Mouse (Mus musculus) erythroblast, adult 5-6 weeks (primary cell): Measurements from ENCODE around the gene Megf11. TPM values are rescaled to one million over a fixed set of nuclear protein-coding genes. Genes with fewer than 3 reads are reported as not detected.

Experiments
- ATAC-seq: replicated peaks from 2 replicates; pipeline ENCODE4 v1.8.0; 2016; ENCODE audit warnings: moderate number of reproducible peaks, mild to moderate bottlenecking, moderate TSS enrichment, inconsistent platforms; ENCODE audit not compliant: poor library complexity, low FRiP score, severe bottlenecking
- total RNA-seq, 2 experiments: library from RNA; stranded (forward) in 1 of 2; stranded (reverse) in 1 of 2; fragments of 150-400 nt in 1 of 2; fragments of 200-764, 138-1000 nt in 1 of 2; gene quantifications; 2 replicates each; pipeline versions ENCODE4 v1.2.3 to v1.2.4; 2015 to 2017; ENCODE audit warnings: low replicate concordance in 2 of 2

The Megf11 gene
- total RNA-seq, 2 experiments from 2014 or later = not detected

- no peak for ATAC-seq
Observed at GRCm38 (mm10) chr9:64551307-64551706, 165.9 kb downstream of the Megf11 start.

DNA sequence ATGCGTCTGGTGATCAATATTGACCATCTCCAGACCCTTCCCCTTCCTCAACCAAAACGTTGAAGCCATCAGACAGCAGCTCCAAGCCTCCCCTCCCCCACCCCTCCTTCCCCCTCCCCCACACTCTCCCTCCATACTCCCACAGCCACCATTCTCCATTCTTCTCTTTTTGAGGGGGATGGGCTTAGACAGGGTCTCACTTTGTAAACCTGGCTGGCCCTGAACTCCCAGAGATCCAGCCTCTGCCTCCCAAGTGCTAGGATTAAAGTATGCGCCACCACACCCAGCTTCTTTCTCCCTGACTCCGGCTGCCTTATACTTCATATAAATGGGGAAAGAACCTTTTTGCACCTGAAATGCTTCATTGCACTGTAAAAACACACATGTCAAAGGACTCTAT, 166.6 kb downstream of the Megf11 start:
- ATAC-seq = no peak

- no peak for ATAC-seq
Observed at GRCm38 (mm10) chr9:64553441-64553840, 168.0 kb downstream of the Megf11 start.

- ATAC-seq = no peak
Observed at GRCm38 (mm10) chr9:64555620-64556019, 170.2 kb downstream of the Megf11 start.

- no peak for ATAC-seq
Observed at GRCm38 (mm10) chr9:64557110-64557745, 171.8 kb downstream of the Megf11 start.

DNA sequence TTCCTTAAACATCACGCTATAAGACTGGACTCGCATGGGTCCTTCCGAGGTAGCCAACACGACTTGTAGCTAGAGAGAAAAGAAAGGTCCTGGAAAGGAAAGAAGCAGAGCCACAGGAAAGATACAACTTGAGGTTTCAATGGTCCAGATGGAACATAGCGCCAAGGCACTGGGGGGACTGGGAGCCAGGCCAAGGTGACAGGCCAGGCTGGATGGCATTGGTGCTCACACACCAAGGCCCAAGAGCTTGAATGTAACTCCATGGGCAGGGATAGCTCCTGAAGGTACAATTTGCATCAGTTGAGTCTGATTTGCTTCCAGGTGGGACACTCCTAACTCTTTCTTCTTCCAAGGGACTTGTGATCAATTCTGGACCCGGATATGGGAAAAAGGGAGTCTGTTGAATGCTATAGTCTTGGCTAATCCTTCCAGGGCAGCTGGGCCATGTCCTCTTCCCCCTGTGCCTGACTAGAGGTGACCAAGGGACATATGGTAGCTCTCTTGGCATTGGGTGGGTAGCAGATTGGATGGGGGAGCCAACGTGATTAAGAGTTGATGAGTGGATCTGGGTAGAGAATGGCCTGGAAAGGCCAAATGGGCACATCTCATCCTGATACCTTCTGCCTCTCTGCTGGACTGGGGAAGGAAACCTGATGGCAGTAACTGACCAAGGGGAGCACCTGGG, 172.6 kb downstream of the Megf11 start:
- no peak for ATAC-seq

DNA sequence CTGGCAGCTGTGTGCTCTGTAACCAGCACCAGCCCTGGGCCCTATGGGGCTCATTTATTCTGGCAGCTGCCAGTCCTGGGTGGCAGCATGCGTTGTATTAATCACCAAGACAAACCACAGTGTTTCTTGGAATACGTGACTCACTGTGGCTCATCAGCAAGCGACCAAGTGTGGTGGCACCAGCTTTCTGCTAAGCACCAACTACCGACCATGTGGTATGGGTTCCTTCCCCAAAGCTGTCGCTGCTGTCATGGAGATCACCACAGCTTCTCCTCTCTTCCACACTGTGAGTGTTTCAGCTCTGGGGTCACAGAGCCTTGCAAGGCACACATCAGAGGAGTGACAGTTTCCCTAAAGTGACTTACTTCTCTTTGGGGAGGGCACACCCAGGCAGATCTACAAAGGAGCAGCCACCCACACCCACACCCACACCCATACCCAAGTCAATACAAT, 178.9 kb downstream of the Megf11 start:
- peak; percentile 51 for ATAC-seq

- ATAC-seq = peak; percentile 81
Observed at GRCm38 (mm10) chr9:64565915-64566314, 180.5 kb downstream of the Megf11 start.

DNA sequence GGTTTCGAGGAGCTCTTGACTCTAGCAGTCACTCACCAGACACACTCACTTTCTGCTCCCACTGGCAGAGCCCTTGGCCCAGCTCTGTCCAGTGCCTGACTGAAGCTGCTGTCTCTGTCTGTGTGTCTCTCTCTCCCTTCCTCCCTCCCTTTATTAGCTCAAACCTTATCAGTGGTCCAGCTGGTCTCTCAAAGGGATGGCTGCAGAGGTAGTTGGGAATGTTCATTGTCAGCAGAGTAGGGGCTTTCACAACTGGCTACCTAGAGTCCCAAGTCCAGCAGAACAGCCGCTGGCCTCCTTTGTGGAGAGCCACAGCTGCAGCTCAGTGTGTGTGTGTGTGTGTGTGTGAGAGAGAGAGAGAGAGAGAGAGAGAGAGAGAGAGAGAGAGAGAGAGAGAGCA, 180.9 kb downstream of the Megf11 start:
- peak; percentile 58 for ATAC-seq

DNA sequence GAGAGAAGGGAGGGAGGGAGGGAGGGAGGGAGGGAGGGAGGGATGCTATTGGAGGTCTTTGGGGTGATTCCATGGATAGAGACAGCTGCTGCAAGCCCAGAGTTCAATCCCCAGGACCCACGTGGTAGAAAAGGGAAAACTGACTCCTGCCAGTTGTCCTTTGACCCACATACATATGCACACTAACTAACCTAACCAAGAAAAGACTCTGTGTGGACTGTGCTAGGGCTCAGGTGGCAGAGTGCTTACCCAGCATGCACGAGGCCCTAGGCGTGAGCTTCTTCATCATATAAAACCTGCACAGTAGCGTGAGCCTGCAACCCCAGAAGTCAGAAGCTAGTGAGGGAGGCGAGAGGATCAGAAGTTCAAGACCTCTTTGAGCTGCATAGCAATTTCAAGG, 182.1 kb downstream of the Megf11 start:
- ATAC-seq = no peak

DNA sequence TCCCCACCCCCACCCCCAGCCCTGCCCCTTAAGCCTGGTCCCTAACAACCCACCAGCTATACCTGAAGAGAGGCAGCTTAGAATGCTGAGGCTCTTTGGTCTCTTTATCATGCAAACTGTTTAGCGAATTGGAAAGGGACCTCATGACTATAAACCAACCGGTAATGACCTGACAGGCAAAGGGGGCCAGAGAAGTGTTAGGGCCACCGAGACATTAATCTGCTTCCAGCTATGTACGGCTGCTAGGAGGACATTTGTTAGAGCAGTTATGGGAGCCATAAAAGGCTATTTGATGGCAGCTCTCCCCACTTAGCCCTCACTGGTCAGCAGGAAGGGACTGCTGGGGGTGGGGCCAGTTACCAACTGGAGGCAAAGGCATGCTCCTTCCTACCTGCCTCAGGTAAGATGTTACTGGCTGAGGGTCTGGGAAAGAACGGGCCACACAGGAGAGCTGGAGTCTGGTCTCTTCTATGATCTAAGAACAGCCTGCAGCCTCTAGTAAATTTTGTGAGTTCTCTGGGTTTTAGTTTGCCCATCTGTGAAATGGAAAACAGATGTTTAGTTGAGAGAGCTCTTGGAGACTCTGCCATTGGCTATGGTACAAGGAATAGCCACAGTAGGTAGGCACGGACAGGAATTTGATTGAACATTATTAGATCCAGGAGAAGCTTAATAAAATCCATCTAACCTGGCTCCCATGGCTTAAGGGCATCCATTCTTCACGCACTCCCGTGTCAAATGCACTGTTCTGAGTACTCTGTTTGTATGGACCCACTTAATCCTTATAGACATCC, 183.2 kb downstream of the Megf11 start:
- ATAC-seq = no peak

- ATAC-seq = no peak
Observed at GRCm38 (mm10) chr9:64570448-64570847, 185.0 kb downstream of the Megf11 start.

DNA sequence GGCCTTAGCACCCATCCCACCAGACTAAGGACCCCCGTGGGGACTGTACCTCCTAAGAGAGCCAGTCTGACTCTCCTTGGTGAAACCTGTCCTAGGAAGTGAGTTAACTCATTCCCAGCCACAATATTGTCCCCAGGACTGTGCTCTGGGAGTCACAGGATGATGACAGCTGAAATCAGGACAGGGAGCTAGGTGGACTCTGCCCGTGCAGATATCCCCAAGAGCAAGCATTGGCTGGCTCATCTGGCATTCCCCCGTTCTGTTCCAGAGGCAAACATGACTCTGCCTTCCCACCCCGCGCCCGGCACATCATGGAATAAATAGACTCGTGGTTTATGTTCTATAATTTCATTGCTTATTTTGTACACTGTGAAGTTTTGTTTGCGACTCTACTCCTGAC, 185.7 kb downstream of the Megf11 start:
- no peak for ATAC-seq

DNA sequence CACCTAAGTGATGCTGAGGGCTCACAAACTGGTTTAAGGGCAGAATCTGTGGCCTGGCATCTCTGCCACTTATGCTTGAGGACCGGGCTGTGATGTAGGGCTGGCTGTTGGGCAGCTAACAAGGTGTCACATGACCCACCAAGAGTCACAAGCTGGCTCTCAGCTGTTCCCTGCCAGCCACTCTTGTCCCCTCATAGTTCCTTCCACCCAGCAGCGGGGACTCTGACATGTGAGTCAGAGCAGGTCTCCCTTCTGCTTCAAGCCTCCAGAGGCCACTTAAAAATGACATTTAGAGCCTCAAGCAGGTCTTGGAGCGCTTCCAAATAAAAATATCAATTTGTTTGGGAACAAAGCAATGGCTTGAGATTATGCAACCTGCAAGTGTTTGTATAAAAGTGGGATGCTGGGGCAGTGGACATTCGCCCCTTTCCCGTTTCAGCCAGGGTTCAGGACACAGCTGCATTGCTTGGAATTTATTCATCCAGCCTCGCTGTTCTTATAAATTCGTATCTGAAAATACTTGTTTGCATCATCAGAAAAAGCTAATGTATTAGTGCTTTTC, 187.3 kb downstream of the Megf11 start:
- ATAC-seq = no peak

DNA sequence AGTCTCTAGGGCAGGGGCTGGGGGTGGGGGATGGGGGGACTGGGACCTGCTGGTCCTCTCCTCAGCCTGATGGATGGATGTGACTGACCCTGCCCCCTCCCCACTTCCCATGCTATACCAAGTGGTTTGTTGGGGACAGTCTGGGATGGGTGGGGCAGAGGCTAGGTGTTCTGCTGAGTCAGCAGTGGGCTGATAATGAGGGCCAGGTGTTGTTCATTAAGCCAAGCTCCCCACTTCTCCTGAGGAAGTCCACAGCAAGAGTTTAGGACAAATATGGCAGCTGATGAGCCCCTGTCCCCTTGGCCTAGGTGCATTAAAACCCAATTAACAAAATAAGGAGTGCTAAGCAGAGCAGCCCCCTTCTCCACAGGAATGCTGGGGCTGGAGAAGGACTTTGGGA, 190.2 kb downstream of the Megf11 start:
- ATAC-seq = no peak

- ATAC-seq = no peak
Observed at GRCm38 (mm10) chr9:64576143-64576878, 190.9 kb downstream of the Megf11 start.

DNA sequence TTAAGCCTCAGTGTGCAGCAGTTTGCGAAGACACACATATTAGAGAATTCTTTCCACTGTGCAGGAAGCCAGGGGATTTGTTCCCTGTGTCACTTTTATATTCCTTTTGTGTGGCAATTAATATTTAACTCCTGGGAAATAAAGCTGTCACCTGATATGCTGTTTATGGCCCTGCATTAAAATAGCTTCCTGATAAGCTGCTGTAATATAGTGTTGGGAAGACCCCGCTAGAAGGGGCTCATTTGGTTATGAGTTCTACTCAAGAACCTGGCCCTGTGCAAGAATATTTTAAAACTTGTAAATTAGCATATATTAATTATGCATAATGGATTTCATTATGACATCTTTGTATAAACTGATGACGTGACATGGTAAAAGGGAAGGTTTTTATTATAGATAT, 191.7 kb downstream of the Megf11 start:
- ATAC-seq = no peak

DNA sequence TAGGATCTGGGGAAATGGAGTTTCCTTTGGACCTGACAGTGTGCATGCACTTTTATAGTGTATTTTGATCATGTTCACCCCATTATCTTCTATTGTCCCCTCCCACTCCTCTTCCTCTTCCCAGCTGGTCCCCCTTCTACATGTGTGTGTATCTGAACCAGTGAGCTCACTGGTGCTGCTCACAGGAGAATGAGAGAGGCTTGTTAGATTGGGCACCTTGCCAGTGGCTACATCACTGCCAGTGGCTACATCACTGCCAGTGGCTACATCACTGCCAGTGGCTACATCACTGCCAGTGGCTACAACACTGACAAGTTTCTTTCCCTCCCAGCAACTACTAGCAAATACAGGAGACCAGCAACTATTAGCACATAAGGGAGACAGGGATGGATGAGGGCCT, 192.6 kb downstream of the Megf11 start:
- ATAC-seq = 0 out of 2 replicates have a peak, but pooled peaks have one; percentile 31

DNA sequence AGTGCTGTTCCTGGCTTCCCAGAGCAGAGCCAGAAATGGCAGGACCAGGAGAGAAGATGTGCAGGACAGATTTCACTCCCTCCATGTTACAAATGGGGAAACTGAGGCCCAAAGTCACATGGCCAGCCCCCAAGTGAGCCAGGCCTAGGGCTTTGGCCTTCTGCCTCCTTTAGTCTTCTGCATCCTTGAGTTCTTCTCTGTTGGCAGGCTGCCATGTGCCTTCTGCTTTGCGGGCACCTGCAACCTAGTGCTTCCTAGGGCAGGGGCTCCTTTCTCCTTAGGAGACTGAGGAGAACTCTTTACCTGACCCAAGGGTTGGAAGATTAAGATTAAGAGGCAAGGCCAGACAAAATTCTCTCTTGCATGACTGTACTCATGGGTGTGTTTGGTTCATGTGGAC, 193.9 kb downstream of the Megf11 start:
- no peak for ATAC-seq

GRCm38 (mm10) chr9:64586292-64586691, 200.9 kb downstream of the Megf11 start:
- no peak for ATAC-seq
